Mouse (Mus musculus) brain, embryonic 14.5 days (tissue): ENCODE data around the gene Prim2.
A peak's percentile ranks its signal among the peaks of the same experiment; 100 is the strongest.

Source experiments
- CTCF ChIP-seq: fragments of 200-500 bp; IDR thresholded peaks from 2 replicates; pipeline ENCODE4 v1.5.1; 2012; ENCODE audit warnings: inconsistent platforms, mild to moderate bottlenecking, moderate library complexity, borderline replicate concordance; ENCODE audit not compliant: insufficient read depth, insufficient read length; ENCODE audit errors: extremely low read depth
- POLR2A ChIP-seq: fragments of 200-500 bp; IDR thresholded peaks from 2 replicates; pipeline ENCODE4 v1.6.1; 2012; ENCODE audit warnings: mild to moderate bottlenecking, inconsistent platforms, borderline replicate concordance; ENCODE audit not compliant: poor library complexity, insufficient read depth, insufficient read length, severe bottlenecking; ENCODE audit errors: extremely low read depth

DNA sequence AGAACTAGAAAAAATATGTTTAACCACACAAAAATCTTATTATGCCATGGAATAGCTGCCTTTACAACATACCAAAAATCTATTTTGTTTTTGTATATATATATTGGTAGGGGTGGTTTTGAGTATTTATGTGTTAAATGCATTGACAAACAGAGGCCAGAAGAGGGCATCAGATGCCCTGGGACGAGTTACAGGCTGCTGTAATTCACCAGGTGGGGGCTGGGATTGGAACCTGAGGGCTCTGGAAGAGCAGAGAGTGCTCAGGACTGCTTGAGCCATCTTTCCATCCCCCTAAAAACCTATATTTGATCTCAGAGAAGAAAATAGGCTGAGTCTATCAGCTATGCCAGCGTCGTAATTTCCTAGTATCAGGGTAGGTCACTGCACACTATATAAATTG lies 2.9 kb upstream of the Prim2 start:
- peak; percentile 58; the same call in 1 of the 2 replicates for TF ChIP-seq CTCF
- no peak for TF ChIP-seq POLR2A
